Mouse (Mus musculus): ENCODE data around the gene Ypel1.

Gene Ypel1

GRCm38 (mm10) chr16:17070716-17071115, 1.2 kb downstream of the Ypel1 start:
- no peaks in the 10 kb centered on the region for H3K27me3 ChIP-seq (ENCODE audit: control insufficient read depth, insufficient read depth, low read length, poor library complexity, severe bottlenecking)
- DNase-seq (ENCODE audit: low read depth, low spot score), result no peak
- H3K36me3 ChIP-seq (ENCODE audit: control insufficient read depth, insufficient read depth, low read length, poor library complexity, severe bottlenecking), result no peaks in the 10 kb centered on the region

DNA sequence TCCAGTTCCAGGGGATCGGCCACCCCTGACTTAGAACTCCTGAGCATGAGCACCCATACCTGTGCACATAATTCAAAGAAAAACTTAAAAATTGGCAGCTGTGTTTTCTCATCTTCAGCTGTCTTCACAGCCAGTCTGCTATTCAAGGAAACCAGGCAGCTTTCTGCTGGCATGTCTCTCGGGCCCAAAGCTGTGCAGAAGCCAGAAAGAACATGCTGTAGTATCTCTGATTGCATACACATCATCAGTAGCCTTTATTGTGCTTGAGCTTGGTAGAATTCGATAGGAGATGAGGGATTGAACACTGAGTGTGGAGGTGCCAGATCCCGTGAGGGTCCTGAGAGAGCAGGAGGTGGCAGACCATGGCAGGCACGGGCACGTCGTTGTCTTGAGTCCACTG, 3.5 kb downstream of the Ypel1 start:
- no peaks in the 10 kb centered on the region; the same call in 1 of the 2 replicates for H3K27me3 ChIP-seq (ENCODE audit: control insufficient read depth, insufficient read depth, low read length, poor library complexity, severe bottlenecking)
- H3K36me3 ChIP-seq (ENCODE audit: control insufficient read depth, insufficient read depth, low read length, poor library complexity, severe bottlenecking), result no peaks in the 10 kb centered on the region
- no peak for DNase-seq (ENCODE audit: low read depth, low spot score)

- H3K36me3 ChIP-seq (ENCODE audit: control insufficient read depth, insufficient read depth, low read length, poor library complexity, severe bottlenecking), result no peaks in the 10 kb centered on the region
- DNase-seq (ENCODE audit: low read depth, low spot score), result no peak
- H3K27me3 ChIP-seq (ENCODE audit: control insufficient read depth, insufficient read depth, low read length, poor library complexity, severe bottlenecking), result no peaks in the 10 kb centered on the region; the same call in 1 of the 2 replicates
These were observed 6.8 kb downstream of the Ypel1 start for GRCm38 (mm10) chr16:17076301-17076700.

GRCm38 (mm10) chr16:17076869-17077268, 7.4 kb downstream of the Ypel1 start:
- H3K27me3 ChIP-seq (ENCODE audit: control insufficient read depth, insufficient read depth, low read length, poor library complexity, severe bottlenecking), result no peaks in the 10 kb centered on the region; the same call in 1 of the 2 replicates
- no peak for DNase-seq (ENCODE audit: low read depth, low spot score)
- H3K36me3 ChIP-seq (ENCODE audit: control insufficient read depth, insufficient read depth, low read length, poor library complexity, severe bottlenecking), result no peaks in the 10 kb centered on the region

DNA sequence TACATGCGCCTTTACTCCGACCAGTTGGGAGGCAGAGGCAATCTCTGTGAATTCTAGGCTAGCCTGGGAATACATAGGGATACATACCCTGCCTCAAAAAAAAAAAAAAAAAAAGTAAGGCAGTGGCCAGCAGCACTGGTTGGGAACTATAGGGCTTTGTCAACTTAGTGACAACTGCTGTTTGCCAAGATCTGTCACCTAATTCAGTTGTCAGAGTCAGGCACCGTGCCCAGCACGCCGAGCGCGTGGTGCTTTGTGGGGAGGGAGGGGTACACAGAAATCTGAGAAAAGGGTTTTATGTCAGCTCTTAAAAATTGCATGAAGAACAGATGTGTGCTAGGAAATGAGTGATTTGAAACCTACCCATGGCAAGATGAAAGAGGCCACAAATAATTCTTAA, 8.6 kb downstream of the Ypel1 start:
- Histone ChIP-seq H3K36me3 (ENCODE audit: control insufficient read depth, insufficient read depth, low read length, poor library complexity, severe bottlenecking) (no peaks in the 10 kb centered on the region), H3K27me3 (ENCODE audit: control insufficient read depth, insufficient read depth, low read length, poor library complexity, severe bottlenecking) (no peaks in the 10 kb centered on the region; the same call in 1 of the 2 replicates)
- no peak for DNase-seq (ENCODE audit: low read depth, low spot score)

- Histone ChIP-seq H3K36me3 (ENCODE audit: control insufficient read depth, insufficient read depth, low read length, poor library complexity, severe bottlenecking) (no peaks in the 10 kb centered on the region), H3K27me3 (ENCODE audit: control insufficient read depth, insufficient read depth, low read length, poor library complexity, severe bottlenecking) (no peaks in the 10 kb centered on the region)
- DNase-seq (ENCODE audit: low read depth, low spot score), result no peak
These were observed 12.8 kb downstream of the Ypel1 start for GRCm38 (mm10) chr16:17082121-17082792.

DNA sequence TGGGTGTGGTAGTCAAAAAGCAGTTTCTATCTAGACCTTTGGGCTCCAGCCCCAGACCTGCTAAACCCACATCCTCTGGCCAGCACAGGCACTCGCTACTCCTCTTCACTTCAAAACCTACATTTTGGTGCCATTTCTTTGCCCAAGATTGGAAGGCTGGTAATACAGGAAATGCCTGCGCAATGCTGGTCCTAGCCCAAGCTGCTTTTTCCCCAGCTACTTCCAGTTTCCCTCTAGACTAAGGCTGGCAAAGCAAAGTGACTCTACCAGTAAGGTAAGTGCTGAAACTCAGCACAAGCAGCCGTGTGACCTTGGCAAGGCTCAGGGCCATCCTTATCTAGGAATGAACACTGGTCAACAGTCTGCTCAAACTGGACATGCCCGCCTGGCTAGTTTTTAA, 16.1 kb downstream of the Ypel1 start:
- Histone ChIP-seq H3K36me3 (ENCODE audit: control insufficient read depth, insufficient read depth, low read length, poor library complexity, severe bottlenecking) (peaks cover 8% of the 10 kb centered on the region), H3K27me3 (ENCODE audit: control insufficient read depth, insufficient read depth, low read length, poor library complexity, severe bottlenecking) (no peaks in the 10 kb centered on the region)
- DNase-seq (ENCODE audit: low read depth, low spot score), result no peak

GRCm38 (mm10) chr16:17086241-17086640, 16.7 kb downstream of the Ypel1 start:
- DNase-seq (ENCODE audit: low read depth, low spot score), result no peak
- Histone ChIP-seq H3K36me3 (ENCODE audit: control insufficient read depth, insufficient read depth, low read length, poor library complexity, severe bottlenecking) (peaks cover 11% of the 10 kb centered on the region), H3K27me3 (ENCODE audit: control insufficient read depth, insufficient read depth, low read length, poor library complexity, severe bottlenecking) (no peaks in the 10 kb centered on the region)

GRCm38 (mm10) chr16:17086669-17087193, 17.2 kb downstream of the Ypel1 start:
- no peaks in the 10 kb centered on the region for H3K27me3 ChIP-seq (ENCODE audit: control insufficient read depth, insufficient read depth, low read length, poor library complexity, severe bottlenecking)
- H3K36me3 ChIP-seq (ENCODE audit: control insufficient read depth, insufficient read depth, low read length, poor library complexity, severe bottlenecking), result peaks cover 11% of the 10 kb centered on the region
- no peak for DNase-seq (ENCODE audit: low read depth, low spot score)

- H3K36me3 ChIP-seq (ENCODE audit: control insufficient read depth, insufficient read depth, low read length, poor library complexity, severe bottlenecking), result peaks cover 18% of the 10 kb centered on the region
- no peak for DNase-seq (ENCODE audit: low read depth, low spot score)
- no peaks in the 10 kb centered on the region for H3K27me3 ChIP-seq (ENCODE audit: control insufficient read depth, insufficient read depth, low read length, poor library complexity, severe bottlenecking)
These were observed 18.9 kb downstream of the Ypel1 start for GRCm38 (mm10) chr16:17088346-17088745.

DNA sequence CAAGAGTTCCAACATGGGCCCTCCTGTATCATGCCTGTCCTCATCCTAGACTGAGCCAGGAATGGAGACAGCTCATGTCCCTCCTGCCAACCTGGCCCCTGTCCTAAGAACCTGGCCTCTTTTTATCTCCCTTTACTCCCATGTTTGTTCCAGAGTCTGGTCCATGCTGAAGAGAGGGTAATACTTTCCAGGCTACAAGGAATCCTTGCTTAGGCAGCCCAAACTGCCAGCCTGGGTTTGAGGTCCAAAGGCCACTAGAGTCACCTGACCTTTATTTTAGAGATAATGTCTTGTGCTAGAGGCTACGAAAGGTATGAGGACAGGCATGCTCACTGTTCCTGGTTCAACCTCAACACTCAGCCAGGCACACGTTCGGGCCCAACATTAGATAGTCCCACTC, 27.4 kb downstream of the Ypel1 start:
- DNase-seq (ENCODE audit: low read depth, low spot score), result no peak
- Histone ChIP-seq H3K27me3 (ENCODE audit: control insufficient read depth, insufficient read depth, low read length, poor library complexity, severe bottlenecking) (no peaks in the 10 kb centered on the region), H3K36me3 (ENCODE audit: control insufficient read depth, insufficient read depth, low read length, poor library complexity, severe bottlenecking) (peaks cover 16% of the 10 kb centered on the region)

DNA sequence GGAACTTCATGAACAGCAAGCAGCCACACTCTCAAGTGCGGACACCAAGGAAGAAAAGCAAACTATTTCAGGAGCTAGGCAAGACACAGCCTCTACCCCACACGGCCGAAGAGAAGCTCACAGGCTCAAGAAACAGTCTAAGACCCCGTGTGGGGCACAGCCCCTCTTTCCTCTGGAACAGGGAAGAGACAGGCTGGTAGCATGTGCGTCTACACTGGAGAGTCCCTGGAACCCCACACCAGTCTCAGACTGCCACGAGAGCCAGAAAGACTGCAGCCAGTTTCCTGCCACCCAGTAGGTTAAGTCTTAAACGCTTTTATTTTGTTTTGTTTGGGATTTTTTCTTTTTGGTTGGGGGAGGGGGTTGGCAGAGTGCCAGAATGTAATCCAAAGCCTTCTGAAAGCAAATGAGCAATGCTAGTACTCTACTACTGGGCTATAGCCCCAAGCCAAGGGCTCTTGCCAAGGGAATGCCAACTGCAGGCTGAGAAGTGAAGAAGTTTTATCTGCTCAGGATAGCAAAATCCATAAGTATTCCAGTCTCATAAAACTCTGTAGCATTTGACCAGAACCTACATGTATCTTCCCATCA, 33.2 kb downstream of the Ypel1 start:
- Histone ChIP-seq H3K27me3 (ENCODE audit: control insufficient read depth, insufficient read depth, low read length, poor library complexity, severe bottlenecking) (no peaks in the 10 kb centered on the region), H3K36me3 (ENCODE audit: control insufficient read depth, insufficient read depth, low read length, poor library complexity, severe bottlenecking) (peaks cover 14% of the 10 kb centered on the region)
- DNase-seq (ENCODE audit: low read depth, low spot score), result no peak

- Histone ChIP-seq H3K36me3 (ENCODE audit: control insufficient read depth, insufficient read depth, low read length, poor library complexity, severe bottlenecking) (peaks cover 14% of the 10 kb centered on the region), H3K27me3 (ENCODE audit: control insufficient read depth, insufficient read depth, low read length, poor library complexity, severe bottlenecking) (no peaks in the 10 kb centered on the region)
- DNase-seq (ENCODE audit: low read depth, low spot score), result no peak
These were observed 35.1 kb downstream of the Ypel1 start for GRCm38 (mm10) chr16:17104600-17104999.

DNA sequence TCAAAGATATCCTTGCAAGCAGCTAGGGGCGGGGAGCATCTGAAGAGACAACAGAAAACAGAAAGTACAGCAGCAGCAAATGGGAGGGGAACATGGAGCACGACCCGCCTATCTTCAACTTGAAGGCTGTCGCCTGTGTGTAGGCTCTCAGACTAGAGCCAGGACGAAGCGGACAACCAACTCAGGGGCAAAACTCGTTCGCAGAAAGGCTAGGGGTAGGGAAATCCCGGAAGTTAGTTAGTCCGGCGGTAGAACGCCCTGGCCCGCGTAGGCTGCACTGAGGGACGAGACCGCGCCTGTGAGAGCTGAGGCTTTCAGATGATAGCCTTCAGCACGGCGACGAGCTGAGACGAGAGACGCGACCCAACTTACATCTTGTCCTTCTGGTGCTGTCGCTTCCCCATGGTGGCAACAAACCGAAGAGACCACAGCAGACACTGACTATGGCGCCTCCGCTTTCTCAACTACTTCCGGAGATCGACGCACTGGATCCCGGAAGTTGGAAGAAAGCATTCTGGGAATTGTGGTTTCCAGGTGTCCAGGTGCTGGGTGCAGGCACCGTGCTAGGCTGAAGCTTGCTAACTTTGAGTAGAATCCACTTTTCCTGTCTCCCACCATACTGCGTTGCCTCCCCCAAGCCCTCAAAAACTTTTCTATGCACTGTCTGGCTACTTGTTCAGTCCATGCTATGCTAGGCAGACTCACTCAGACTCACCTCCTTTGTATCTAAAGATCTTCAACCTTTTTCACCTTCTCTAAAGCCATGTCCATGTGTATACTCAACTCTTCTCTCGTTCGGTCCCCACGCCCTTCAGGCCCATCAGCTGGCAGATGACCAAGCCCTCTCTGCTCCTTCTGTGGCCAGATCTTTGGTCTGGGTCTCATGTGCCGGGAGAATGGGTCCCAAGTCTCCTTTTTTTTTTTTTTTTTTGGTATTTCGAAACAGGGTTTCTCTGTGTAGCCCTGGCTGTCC, 41.6 kb downstream of the Ypel1 start, which contains the start of gene Ppil2:
TSS of gene Ppil2 (minus strand) at position 487 of the 973 bp plus-strand sequence.
- peak; percentile 81 for DNase-seq (ENCODE audit: low read depth, low spot score)
- Histone ChIP-seq H3K36me3 (ENCODE audit: control insufficient read depth, insufficient read depth, low read length, poor library complexity, severe bottlenecking) (peaks cover 3% of the 10 kb centered on the region; the same call in 1 of the 2 replicates), H3K27me3 (ENCODE audit: control insufficient read depth, insufficient read depth, low read length, poor library complexity, severe bottlenecking) (no peaks in the 10 kb centered on the region)
